Mouse (Mus musculus) liver, embryonic 16.5 days (tissue): ENCODE data around the gene Gm6871. TPM values are rescaled to one million over a fixed set of nuclear protein-coding genes. Genes with fewer than 3 reads are reported as not detected.
A peak's percentile ranks its signal among the peaks of the same experiment; 100 is the strongest.
"Not testable (repeated sequence)": the region's sequence is repeated elsewhere in the genome, so short reads cannot be mapped to it uniquely, and the experiment has no call there.

Experiments
- ATAC-seq: fragments of 200-750 bp; cut with Nextera tagmentation; 2 replicates; pipeline ENCODE4 v1.8.0; 2017; ENCODE audit warnings: low read depth, mild to moderate bottlenecking, moderate number of reproducible peaks, moderate library complexity
- H3K27ac ChIP-seq: fragments of 300-500 bp; sonication (generic); 2 replicates; pipeline ENCODE4 v1.5.1; 2014; ENCODE audit warnings: mild to moderate bottlenecking, low read length
- H3K27me3 ChIP-seq: fragments of 300-500 bp; sonication (generic); 2 replicates; pipeline ENCODE4 v1.6.1; 2014; ENCODE audit warnings: low read depth, low read length, mixed read lengths; ENCODE audit not compliant: control insufficient read depth, insufficient read depth
- H3K36me3 ChIP-seq: fragments of 300-500 bp; sonication (generic); 2 replicates; pipeline ENCODE4 v1.6.1; 2014; ENCODE audit warnings: mild to moderate bottlenecking; ENCODE audit not compliant: control insufficient read depth, insufficient read depth
- H3K4me1 ChIP-seq: fragments of 300-500 bp; sonication (generic); 2 replicates; pipeline ENCODE4 v1.6.1; 2014; ENCODE audit warnings: low read depth, low read length, mixed read lengths; ENCODE audit not compliant: control insufficient read depth
- H3K4me2 ChIP-seq: fragments of 300-500 bp; sonication (generic); 2 replicates; pipeline ENCODE4 v1.6.1; 2014; ENCODE audit warnings: low read depth, low read length, mixed read lengths
- H3K4me3 ChIP-seq: fragments of 300-500 bp; sonication (generic); 2 replicates; pipeline ENCODE4 v1.5.1; 2014; ENCODE audit warnings: low read depth, mild to moderate bottlenecking, low read length
- H3K9ac ChIP-seq: fragments of 300-500 bp; sonication (generic); 2 replicates; pipeline ENCODE4 v1.6.1; 2014; ENCODE audit warnings: low read depth, low read length
- H3K9me3 ChIP-seq: fragments of 300-500 bp; sonication (generic); replicated peaks from 2 replicates; pipeline ENCODE4 v1.6.1; 2016; ENCODE audit warnings: low read length; ENCODE audit not compliant: control insufficient read depth
- WGBS: fragments of 180-500 bp; shearing (Covaris S2); extraction: QIAGEN DNeasy Blood & Tissue Kit; methylation state at CpG from one replicate; pipeline ENCODE4 v1.1.7; 2014; ENCODE audit not compliant: insufficient replicate concordance; 5-methylcytosine and 5-hydroxymethylcytosine counted together
- polyA plus RNA-seq: library from polyadenylated mRNA; unstranded; fragments of >200 nt; fragmentation: Nextera tagmentation; extraction: Ambion mirVana; gene quantifications from 2 replicates; pipeline ENCODE4 v1.2.1, GENCODE M21; 2015

The Gm6871 gene
- not detected in 2 replicates for polyA plus RNA-seq

GRCm38 (mm10) chr7:41573562-41573961 lies at the start of gene Gm6871:
Gene Gm6871 (minus strand): TSS chr7:41573662.
- not testable (repeated sequence) for H3K36me3 ChIP-seq, H3K9me3 ChIP-seq, H3K27me3 ChIP-seq, H3K4me2 ChIP-seq, H3K27ac ChIP-seq, ATAC-seq, H3K9ac ChIP-seq, H3K4me1 ChIP-seq, H3K4me3 ChIP-seq
- 67% methylated on average over 5 of the region's 6 CpGs for WGBS

GRCm38 (mm10) chr7:41616241-41616640 lies 42.8 kb upstream of the Gm6871 start:
- not testable (repeated sequence) for H3K36me3 ChIP-seq, H3K9ac ChIP-seq, ATAC-seq, H3K9me3 ChIP-seq, H3K27me3 ChIP-seq, H3K4me1 ChIP-seq, H3K4me3 ChIP-seq, H3K4me2 ChIP-seq, H3K27ac ChIP-seq
- 54% methylated on average over 1 of the region's 1 CpGs for WGBS

GRCm38 (mm10) chr7:41611654-41612053 lies 38.2 kb upstream of the Gm6871 start:
- no peak overlapping the region for H3K4me2 ChIP-seq
- H3K36me3 ChIP-seq, result no peaks in the 10 kb centered on the region; the same call in none of the 2 replicates
- WGBS, result 49% methylated on average over 3 of the region's 3 CpGs
- H3K9ac ChIP-seq, result no peak overlapping the region
- no peaks in the 10 kb centered on the region for H3K27me3 ChIP-seq
- H3K27ac ChIP-seq, result no peak overlapping the region
- H3K4me3 ChIP-seq, result no peak overlapping the region
- no peaks in the 10 kb centered on the region for H3K4me1 ChIP-seq
- no peaks in the 10 kb centered on the region for H3K9me3 ChIP-seq
- ATAC-seq, result peak; percentile 63; the same call in 1 of the 2 replicates

GRCm38 (mm10) chr7:41599932-41600548 lies 26.6 kb upstream of the Gm6871 start:
- Histone ChIP-seq H3K4me2 (peak overlapping the region; percentile 75), H3K36me3 (no peaks in the 10 kb centered on the region), H3K27me3 (no peaks in the 10 kb centered on the region), H3K27ac (no peak overlapping the region), H3K9ac (peak overlapping the region; percentile 70), H3K4me1 (no peaks in the 10 kb centered on the region; the same call in 1 of the 2 replicates), H3K9me3 (no peaks in the 10 kb centered on the region), H3K4me3 (peak overlapping the region; percentile 73)
- no peak for ATAC-seq
- 6% methylated on average over 3 of the region's 3 CpGs for WGBS

- Histone ChIP-seq H3K4me1 (no peaks in the 10 kb centered on the region; the same call in 1 of the 2 replicates), H3K4me3 (peak within 1 kb of the TSS; percentile 73), H3K27me3 (no peaks in the 10 kb centered on the region), H3K9me3 (no peaks in the 10 kb centered on the region), H3K4me2 (peak within 1 kb of the TSS; percentile 75), H3K27ac (peak within 1 kb of the TSS; percentile 64), H3K36me3 (no peaks in the 10 kb centered on the region), H3K9ac (peak within 1 kb of the TSS; percentile 70)
- WGBS, result 1% methylated on average over 41 of the region's 41 CpGs
- ATAC-seq, result peak; percentile 97
These were observed 25.8 kb upstream of the Gm6871 start, which contains the start of gene 2610021A01Rik for GRCm38 (mm10) chr7:41599034-41599813. Gene 2610021A01Rik (plus strand): TSS chr7:41599230.

- H3K36me3 ChIP-seq, result no peaks in the 10 kb centered on the region
- no peaks in the 10 kb centered on the region; the same call in 1 of the 2 replicates for H3K4me1 ChIP-seq
- WGBS, result 50% methylated on average over 5 of the region's 5 CpGs
- H3K4me2 ChIP-seq, result peak overlapping the region; percentile 75
- no peak for ATAC-seq
- no peak overlapping the region; the same call in 1 of the 2 replicates for H3K27ac ChIP-seq
- H3K9me3 ChIP-seq, result no peaks in the 10 kb centered on the region
- peak overlapping the region; percentile 37; the same call in 1 of the 2 replicates for H3K9ac ChIP-seq
- peak overlapping the region; percentile 73 for H3K4me3 ChIP-seq
- H3K27me3 ChIP-seq, result no peaks in the 10 kb centered on the region
These were observed 25.2 kb upstream of the Gm6871 start for GRCm38 (mm10) chr7:41598615-41599014.

- not testable (repeated sequence) for H3K27ac ChIP-seq, ATAC-seq, H3K27me3 ChIP-seq, H3K9me3 ChIP-seq, H3K4me1 ChIP-seq, H3K4me2 ChIP-seq, H3K9ac ChIP-seq, H3K36me3 ChIP-seq, H3K4me3 ChIP-seq
These were observed 14.4 kb upstream of the Gm6871 start for GRCm38 (mm10) chr7:41587831-41588230.

GRCm38 (mm10) chr7:41582028-41582427 lies 8.6 kb upstream of the Gm6871 start:
- Histone ChIP-seq H3K27me3 (no peaks in the 10 kb centered on the region), H3K27ac (no peak overlapping the region), H3K4me1 (no peaks in the 10 kb centered on the region), H3K9ac (no peak overlapping the region), H3K4me3 (no peak overlapping the region), H3K9me3 (no peaks in the 10 kb centered on the region), H3K4me2 (no peak overlapping the region), H3K36me3 (no peaks in the 10 kb centered on the region)
- no peak for ATAC-seq

- WGBS, result 79% methylated on average over 2 of the region's 2 CpGs
- no peaks in the 10 kb centered on the region for H3K4me1 ChIP-seq
- H3K27me3 ChIP-seq, result no peaks in the 10 kb centered on the region
- H3K9ac ChIP-seq, result no peak overlapping the region
- no peaks in the 10 kb centered on the region for H3K9me3 ChIP-seq
- ATAC-seq, result no peak
- no peak overlapping the region for H3K27ac ChIP-seq
- H3K4me2 ChIP-seq, result no peak overlapping the region
- no peaks in the 10 kb centered on the region for H3K36me3 ChIP-seq
- no peak overlapping the region for H3K4me3 ChIP-seq
These were observed 4.5 kb upstream of the Gm6871 start for GRCm38 (mm10) chr7:41577956-41578355.
